Mouse (Mus musculus): ENCODE measurements around the gene Zc3h12b. TPM values are rescaled to one million over a fixed set of nuclear protein-coding genes. Genes with fewer than 3 reads are reported as not detected.

Zc3h12b gene
- polyA plus RNA-seq (2015; fragmentation: Nextera tagmentation; extraction: Ambion mirVana): 3.0 and 3.2 TPM in 2 replicates

DNA sequence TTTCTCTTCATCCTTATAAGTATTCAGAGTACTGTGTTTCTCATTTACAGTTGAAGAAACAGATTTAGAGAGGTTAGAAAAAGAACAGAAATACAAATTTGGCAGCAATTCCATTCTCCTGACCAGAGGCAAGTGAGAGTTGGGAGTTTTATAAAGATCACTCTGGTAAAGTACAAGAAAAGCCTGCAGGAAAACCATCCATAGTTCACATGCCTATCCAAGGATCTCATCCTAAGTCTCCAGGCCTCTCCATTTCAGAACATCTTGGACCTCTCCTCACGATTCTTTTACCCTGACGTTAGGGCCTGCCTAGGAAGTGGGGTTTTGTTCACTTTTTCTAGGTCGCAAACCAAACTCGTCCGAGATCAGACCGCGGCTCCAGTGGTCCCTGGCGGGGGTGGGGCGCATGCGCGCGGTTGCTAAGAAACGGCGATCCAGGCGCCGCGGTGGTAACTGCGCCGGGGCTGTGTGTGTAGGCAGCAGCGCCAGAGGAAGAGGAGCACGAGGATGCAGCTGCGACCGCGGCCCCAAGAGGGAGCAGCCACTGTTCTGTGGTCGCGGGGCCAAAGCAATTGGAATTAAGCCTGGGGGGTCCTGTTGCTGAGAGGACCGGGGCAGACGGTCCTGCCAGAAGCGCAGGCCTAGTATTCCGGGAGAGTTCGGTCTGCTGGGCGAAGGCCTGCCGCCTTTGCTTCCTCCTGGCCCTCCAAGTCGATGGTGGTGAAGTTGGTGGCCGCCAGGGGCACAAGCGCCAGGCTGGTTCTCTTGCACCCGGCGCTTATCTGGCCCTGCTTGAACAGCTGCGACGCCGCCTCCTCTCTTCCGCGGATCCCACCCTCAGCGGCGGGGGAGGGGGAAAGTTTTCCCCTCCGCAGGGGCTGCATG, at the start of gene Zc3h12b:
Gene Zc3h12b (plus strand): TSS at position 452 of the 885 bp plus-strand sequence.
- Histone ChIP-seq H3K36me3 (no peaks in the 10 kb centered on the region), H3K9me3 (no peaks in the 10 kb centered on the region), H3K27me3 (no peaks in the 10 kb centered on the region), H3K4me2 (peak within 1 kb of the TSS; percentile 56), H3K4me1 (replicated peaks) (no peaks in the 10 kb centered on the region), H3K27ac (replicated peaks) (peak within 1 kb of the TSS; percentile 79), H3K4me3 (peak within 1 kb of the TSS; percentile 54), H3K9ac (peak within 1 kb of the TSS; percentile 31; the same call in 1 of the 2 replicates)
- 13% methylated on average over 44 of the region's 46 CpGs for WGBS
- ATAC-seq (ENCODE audit: low FRiP score, low read depth): peak; percentile 98

DNA sequence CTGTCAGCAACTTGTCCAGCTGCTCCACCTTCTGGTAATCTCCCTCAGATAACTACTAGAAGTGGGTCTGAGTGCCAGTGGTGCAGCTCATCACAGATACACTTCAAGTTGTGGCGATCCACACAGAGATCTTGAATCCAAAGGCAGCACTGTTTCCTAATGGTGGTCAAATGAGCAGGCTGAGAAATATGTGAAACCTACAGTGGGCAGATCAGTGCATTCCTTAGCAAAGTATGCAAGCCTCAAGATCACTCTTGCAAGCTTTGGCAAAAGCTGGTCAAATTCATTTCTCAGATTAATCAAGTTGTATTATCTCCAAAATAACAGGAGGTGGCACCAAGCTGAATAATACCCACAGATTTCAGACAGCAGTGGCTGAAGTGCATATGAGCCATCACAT, 29.3 kb upstream of the Zc3h12b start:
- Histone ChIP-seq H3K36me3 (no peaks in the 10 kb centered on the region), H3K4me2 (no peak overlapping the region), H3K4me1 (replicated peaks) (no peaks in the 10 kb centered on the region), H3K4me3 (no peak overlapping the region), H3K27ac (replicated peaks) (no peak overlapping the region), H3K9me3 (no peaks in the 10 kb centered on the region), H3K27me3 (no peaks in the 10 kb centered on the region), H3K9ac (no peak overlapping the region)
- 92% methylated on average over 1 of the region's 1 CpGs for WGBS
- ATAC-seq (ENCODE audit: low FRiP score, low read depth): no peak

- Histone ChIP-seq H3K27ac (replicated peaks) (no peak overlapping the region), H3K9me3 (no peaks in the 10 kb centered on the region), H3K4me1 (replicated peaks) (no peaks in the 10 kb centered on the region), H3K9ac (no peak overlapping the region), H3K4me3 (no peak overlapping the region), H3K36me3 (no peaks in the 10 kb centered on the region), H3K27me3 (no peaks in the 10 kb centered on the region), H3K4me2 (no peak overlapping the region)
- WGBS: 72% methylated on average over 1 of the region's 1 CpGs
- no peak for ATAC-seq (ENCODE audit: low FRiP score, low read depth)
Observed at GRCm38 (mm10) chrX:95687119-95687518, 24.4 kb upstream of the Zc3h12b start.

GRCm38 (mm10) chrX:95738253-95738652, 26.8 kb downstream of the Zc3h12b start:
- WGBS: 33% methylated on average over 2 of the region's 2 CpGs
- no peak for ATAC-seq (ENCODE audit: low FRiP score, low read depth)
- no peaks in the 10 kb centered on the region for H3K36me3 ChIP-seq

DNA sequence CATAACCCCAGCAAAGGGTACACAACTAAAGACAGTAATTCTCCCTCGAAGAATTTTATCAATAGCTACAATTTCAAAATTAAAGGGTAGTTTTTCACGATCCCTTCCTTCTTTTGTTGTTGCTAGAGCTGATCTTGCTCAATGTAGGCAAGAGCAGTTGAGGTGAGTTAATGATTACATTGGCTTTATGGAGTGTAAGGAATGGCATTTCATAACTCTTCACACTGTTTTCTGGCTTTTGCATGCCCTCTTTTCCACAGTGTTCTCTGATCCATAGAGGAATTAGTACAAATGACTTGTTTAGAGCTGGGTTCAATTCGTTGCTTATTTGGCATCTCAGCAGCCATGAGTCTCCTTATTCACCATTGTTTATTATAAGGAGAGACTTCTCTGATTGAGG, 84.4 kb downstream of the Zc3h12b start:
- 93% methylated on average over 3 of the region's 3 CpGs for WGBS
- no peak for ATAC-seq (ENCODE audit: low FRiP score, low read depth)

More at GRCm38 (mm10) chrX:95738253-95738652, 26.8 kb downstream of the Zc3h12b start:
- no peak overlapping the region for H3K4me3 ChIP-seq
- no peaks in the 10 kb centered on the region for H3K9me3 ChIP-seq
- no peak overlapping the region for H3K4me2 ChIP-seq
- H3K27me3 ChIP-seq: no peaks in the 10 kb centered on the region
- no peak overlapping the region for H3K9ac ChIP-seq
- H3K27ac ChIP-seq (replicated peaks): no peak overlapping the region
- H3K4me1 ChIP-seq (replicated peaks): no peaks in the 10 kb centered on the region

DNA sequence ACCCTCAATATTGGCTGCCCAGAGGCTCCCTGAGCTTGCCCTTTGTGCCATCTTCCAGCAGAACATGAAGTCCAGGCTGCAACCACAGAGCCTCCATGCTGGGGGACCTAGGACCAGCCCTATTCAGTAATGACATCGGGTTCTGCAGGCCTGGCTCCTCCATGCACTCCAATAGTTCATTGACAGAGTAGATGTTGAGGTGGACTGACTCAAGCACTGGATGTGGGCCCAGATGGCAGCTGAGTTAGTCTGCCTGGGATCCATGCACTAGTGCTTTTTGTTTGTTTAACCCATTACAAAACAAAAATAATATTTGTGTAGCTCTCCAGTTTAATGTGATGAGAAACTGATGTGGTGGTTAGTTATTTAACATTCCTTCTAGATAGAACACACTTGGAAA, 90.3 kb downstream of the Zc3h12b start:
- 87% methylated on average over 1 of the region's 1 CpGs for WGBS
- no peaks in the 10 kb centered on the region for H3K4me1 ChIP-seq (replicated peaks)

More for the DNA sequence above, 84.4 kb downstream of the Zc3h12b start:
- no peak overlapping the region for H3K9ac ChIP-seq
- no peaks in the 10 kb centered on the region for H3K4me1 ChIP-seq (replicated peaks)
- no peak overlapping the region for H3K4me3 ChIP-seq
- no peaks in the 10 kb centered on the region for H3K36me3 ChIP-seq
- H3K27ac ChIP-seq (replicated peaks): no peak overlapping the region
- H3K9me3 ChIP-seq: no peaks in the 10 kb centered on the region
- H3K4me2 ChIP-seq: no peak overlapping the region
- no peaks in the 10 kb centered on the region for H3K27me3 ChIP-seq

GRCm38 (mm10) chrX:95852806-95853205, 141.3 kb downstream of the Zc3h12b start:
- Histone ChIP-seq H3K9ac (no peak overlapping the region), H3K4me1 (replicated peaks) (no peaks in the 10 kb centered on the region), H3K4me3 (no peak overlapping the region), H3K27ac (replicated peaks) (no peak overlapping the region), H3K27me3 (no peaks in the 10 kb centered on the region), H3K36me3 (no peaks in the 10 kb centered on the region), H3K9me3 (no peaks in the 10 kb centered on the region), H3K4me2 (no peak overlapping the region)
- WGBS: 62% methylated on average over 6 of the region's 14 CpGs
- no peak for ATAC-seq (ENCODE audit: low FRiP score, low read depth)

More for the DNA sequence above, 90.3 kb downstream of the Zc3h12b start:
- Histone ChIP-seq H3K9ac (no peak overlapping the region), H3K27ac (replicated peaks) (no peak overlapping the region), H3K27me3 (no peaks in the 10 kb centered on the region), H3K9me3 (no peaks in the 10 kb centered on the region), H3K4me3 (no peak overlapping the region), H3K4me2 (no peak overlapping the region), H3K36me3 (no peaks in the 10 kb centered on the region)
- ATAC-seq (ENCODE audit: low FRiP score, low read depth): no peak

GRCm38 (mm10) chrX:95881111-95881510, 169.6 kb downstream of the Zc3h12b start:
- Histone ChIP-seq H3K27me3 (no peaks in the 10 kb centered on the region), H3K4me2 (no peak overlapping the region), H3K4me3 (no peak overlapping the region), H3K27ac (replicated peaks) (no peak overlapping the region), H3K36me3 (no peaks in the 10 kb centered on the region), H3K9me3 (no peaks in the 10 kb centered on the region), H3K4me1 (replicated peaks) (no peaks in the 10 kb centered on the region), H3K9ac (no peak overlapping the region)
- no peak for ATAC-seq (ENCODE audit: low FRiP score, low read depth)

- ATAC-seq (ENCODE audit: low FRiP score, low read depth): no peak
- no peaks in the 10 kb centered on the region for H3K4me1 ChIP-seq (replicated peaks)
- H3K4me3 ChIP-seq: no peak overlapping the region
- no peak overlapping the region for H3K9ac ChIP-seq
- H3K36me3 ChIP-seq: no peaks in the 10 kb centered on the region
- no peaks in the 10 kb centered on the region for H3K9me3 ChIP-seq
- H3K27me3 ChIP-seq: no peaks in the 10 kb centered on the region
- 87% methylated on average over 3 of the region's 3 CpGs for WGBS
- no peak overlapping the region for H3K27ac ChIP-seq (replicated peaks)
- no peak overlapping the region for H3K4me2 ChIP-seq
Observed at GRCm38 (mm10) chrX:95902716-95903115, 191.2 kb downstream of the Zc3h12b start.

- Histone ChIP-seq H3K9me3 (no peaks in the 10 kb centered on the region), H3K4me1 (replicated peaks) (no peaks in the 10 kb centered on the region), H3K9ac (no peak overlapping the region), H3K36me3 (0 out of 2 replicates have a peak, but pooled peaks cover 10% of the 10 kb centered on the region), H3K4me2 (no peak overlapping the region), H3K27ac (replicated peaks) (no peak overlapping the region), H3K4me3 (no peak overlapping the region), H3K27me3 (no peaks in the 10 kb centered on the region)
- WGBS: 95% methylated on average over 2 of the region's 2 CpGs
- ATAC-seq (ENCODE audit: low FRiP score, low read depth): no peak
Observed at GRCm38 (mm10) chrX:95935481-95935880, 224.0 kb downstream of the Zc3h12b start.

DNA sequence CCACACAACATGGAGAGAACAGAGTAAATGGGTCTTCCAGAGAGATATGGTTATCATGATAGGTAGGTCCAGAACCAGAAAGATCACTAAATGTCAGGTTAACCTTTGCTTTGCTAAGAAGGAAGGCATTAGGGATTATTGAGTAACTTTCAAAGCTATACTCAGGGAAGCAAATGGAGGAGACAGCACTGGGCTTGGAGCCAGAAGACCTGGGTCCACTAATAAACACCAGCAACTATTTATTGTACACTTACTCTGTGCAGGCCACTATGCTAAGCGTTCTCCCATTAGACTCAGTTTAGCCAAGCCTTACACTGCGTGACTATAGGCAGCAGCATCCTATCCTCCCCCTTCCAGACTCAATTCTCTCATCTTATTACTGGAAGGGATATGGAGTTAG, 234.0 kb downstream of the Zc3h12b start:
- Histone ChIP-seq H3K36me3 (0 out of 2 replicates have a peak, but pooled peaks cover 4% of the 10 kb centered on the region), H3K27me3 (no peaks in the 10 kb centered on the region), H3K4me2 (no peak overlapping the region), H3K4me3 (no peak overlapping the region), H3K27ac (replicated peaks) (no peak overlapping the region), H3K4me1 (replicated peaks) (no peaks in the 10 kb centered on the region), H3K9me3 (no peaks in the 10 kb centered on the region), H3K9ac (no peak overlapping the region)
- 85% methylated on average over 2 of the region's 2 CpGs for WGBS
- no peak for ATAC-seq (ENCODE audit: low FRiP score, low read depth)

DNA sequence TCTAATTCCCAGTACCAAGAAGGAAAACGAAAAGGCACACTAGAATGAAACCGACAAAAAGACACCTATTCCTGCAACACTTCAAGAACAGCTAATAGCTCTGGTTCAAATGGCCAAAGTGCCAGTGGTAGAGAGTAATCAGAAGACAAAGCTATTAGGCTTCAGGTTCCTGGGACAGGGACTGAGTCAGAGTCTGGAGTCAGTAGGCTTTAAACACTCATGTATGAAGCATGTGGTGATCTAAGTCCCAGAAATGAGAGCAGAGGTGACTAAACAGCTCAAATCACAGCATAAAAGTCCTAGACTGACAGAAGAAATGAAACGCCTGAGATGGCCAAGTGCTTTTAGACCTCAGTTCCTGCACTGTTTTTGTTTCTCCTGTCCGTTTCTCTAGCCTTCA, 236.7 kb downstream of the Zc3h12b start:
- H3K9ac ChIP-seq: no peak overlapping the region
- no peaks in the 10 kb centered on the region for H3K27me3 ChIP-seq
- no peak overlapping the region for H3K4me3 ChIP-seq
- 92% methylated on average over 4 of the region's 4 CpGs for WGBS
- 0 out of 2 replicates have a peak, but pooled peaks cover 4% of the 10 kb centered on the region for H3K36me3 ChIP-seq
- no peak overlapping the region for H3K4me2 ChIP-seq
- ATAC-seq (ENCODE audit: low FRiP score, low read depth): no peak
- H3K4me1 ChIP-seq (replicated peaks): no peaks in the 10 kb centered on the region
- no peaks in the 10 kb centered on the region for H3K9me3 ChIP-seq
- H3K27ac ChIP-seq (replicated peaks): no peak overlapping the region
